In genomic region chr16:38197299-38197698, GRCm38 (mm10) we compare ENCODE assay signal across 8 mouse cellular contexts.
A peak's percentile ranks its signal among the peaks of the same experiment; 100 is the strongest.
DNase-seq lines count a peak whose midpoint lies in the region; ATAC-seq and TF ChIP-seq lines count a peak whose summit lies in the region.

No protein-coding gene starts in this region.

- no peak overlapping the region for H3K4me3 ChIP-seq in forebrain, embryonic 13.5 days
- no peak overlapping the region for H3K4me3 ChIP-seq in intestine, embryonic 16.5 days (ENCODE audit: low read length)
- no peak overlapping the region for H3K4me3 ChIP-seq in limb, embryonic 14.5 days (replicated peaks; ENCODE audit: low read length)
- no peak overlapping the region for H3K4me3 ChIP-seq in neural tube, embryonic 11.5 days (ENCODE audit: low read depth, low read length)

- peak; percentile 62 for ATAC-seq in forebrain, embryonic 13.5 days
- peak; percentile 56 for ATAC-seq in intestine, embryonic 16.5 days
- no peak for ATAC-seq in limb, embryonic 14.5 days (ENCODE audit: low FRiP score, low read depth)
- no peak for ATAC-seq in neural tube, embryonic 11.5 days (ENCODE audit: insufficient read depth, low FRiP score, low TSS enrichment)

- TF ChIP-seq POLR2A in limb, embryonic 14.5 days (IDR thresholded peaks at IDR 0.05; ENCODE audit: borderline replicate concordance, extremely low read depth, insufficient read depth, insufficient read length) = no peak

- H3K4me2 ChIP-seq in forebrain, embryonic 13.5 days = no peak overlapping the region
- H3K4me2 ChIP-seq in intestine, embryonic 16.5 days (ENCODE audit: low read depth, low read length) = no peak overlapping the region
- H3K4me2 ChIP-seq in limb, embryonic 14.5 days (replicated peaks; ENCODE audit: low read depth, low read length, severe bottlenecking) = no peak overlapping the region
- no peak overlapping the region for H3K4me2 ChIP-seq in neural tube, embryonic 11.5 days (ENCODE audit: low read depth)

- H3K9me3 ChIP-seq in forebrain, embryonic 13.5 days (replicated peaks) = no peaks in the 10 kb centered on the region
- H3K9me3 ChIP-seq in intestine, embryonic 16.5 days (ENCODE audit: control insufficient read depth, low read length) = no peaks in the 10 kb centered on the region
- no peaks in the 10 kb centered on the region for H3K9me3 ChIP-seq in limb, embryonic 14.5 days (ENCODE audit: control insufficient read depth, low read length)
- no peaks in the 10 kb centered on the region for H3K9me3 ChIP-seq in neural tube, embryonic 11.5 days (ENCODE audit: control insufficient read depth, low read length)

- WGBS in forebrain, embryonic 13.5 days = 51% methylated on average over 4 of the region's 4 CpGs
- 58% methylated on average over 4 of the region's 4 CpGs for WGBS in intestine, embryonic 16.5 days
- WGBS in limb, embryonic 14.5 days = 59% methylated on average over 4 of the region's 4 CpGs
- 60% methylated on average over 4 of the region's 4 CpGs for WGBS in neural tube, embryonic 11.5 days

- H3K4me1 ChIP-seq in forebrain, embryonic 13.5 days = no peaks in the 10 kb centered on the region
- no peaks in the 10 kb centered on the region for H3K4me1 ChIP-seq in intestine, embryonic 16.5 days (ENCODE audit: control insufficient read depth, insufficient read depth, low read length)
- no peaks in the 10 kb centered on the region for H3K4me1 ChIP-seq in limb, embryonic 14.5 days (ENCODE audit: control insufficient read depth, insufficient read depth, low read length)
- H3K4me1 ChIP-seq in neural tube, embryonic 11.5 days (ENCODE audit: control insufficient read depth, insufficient read depth, low read length) = no peaks in the 10 kb centered on the region

- H3K36me3 ChIP-seq in forebrain, embryonic 13.5 days (ENCODE audit: poor library complexity, severe bottlenecking) = peaks cover 48% of the 10 kb centered on the region
- H3K36me3 ChIP-seq in intestine, embryonic 16.5 days (ENCODE audit: control insufficient read depth, insufficient read depth, low read length) = peaks cover 8% of the 10 kb centered on the region; the same call in 1 of the 2 replicates
- H3K36me3 ChIP-seq in limb, embryonic 14.5 days (ENCODE audit: control insufficient read depth, insufficient read depth, low read length) = peaks cover 53% of the 10 kb centered on the region
- peaks cover 8% of the 10 kb centered on the region; the same call in 1 of the 2 replicates for H3K36me3 ChIP-seq in neural tube, embryonic 11.5 days (ENCODE audit: control insufficient read depth, insufficient read depth, low read length)

- 0 out of 2 replicates have a peak overlapping the region, but pooled peaks have one; percentile 10 for H3K27ac ChIP-seq in forebrain, embryonic 13.5 days
- no peak overlapping the region for H3K27ac ChIP-seq in intestine, embryonic 16.5 days (ENCODE audit: low read length)
- no peak overlapping the region for H3K27ac ChIP-seq in limb, embryonic 14.5 days (replicated peaks; ENCODE audit: low read depth, low read length)
- no peak overlapping the region for H3K27ac ChIP-seq in neural tube, embryonic 11.5 days (ENCODE audit: low read depth, low read length)

- H3K9ac ChIP-seq in forebrain, embryonic 13.5 days = no peak overlapping the region
- H3K9ac ChIP-seq in intestine, embryonic 16.5 days (ENCODE audit: low read depth, low read length) = no peak overlapping the region
- H3K9ac ChIP-seq in limb, embryonic 14.5 days (ENCODE audit: low read depth, low read length, severe bottlenecking) = no peak overlapping the region
- H3K9ac ChIP-seq in neural tube, embryonic 11.5 days (ENCODE audit: low read length) = no peak overlapping the region

- no peaks in the 10 kb centered on the region for H3K27me3 ChIP-seq in forebrain, embryonic 13.5 days
- H3K27me3 ChIP-seq in intestine, embryonic 16.5 days (replicated peaks; ENCODE audit: control insufficient read depth, insufficient read depth, low read length) = no peaks in the 10 kb centered on the region
- no peaks in the 10 kb centered on the region for H3K27me3 ChIP-seq in limb, embryonic 14.5 days (ENCODE audit: control insufficient read depth, insufficient read depth, low read length)
- H3K27me3 ChIP-seq in neural tube, embryonic 11.5 days (ENCODE audit: control insufficient read depth, insufficient read depth, low read length) = no peaks in the 10 kb centered on the region

- DNase-seq in testis, postnatal 10 days (ENCODE audit: low spot score) = peak; percentile 71
- no peak for DNase-seq in testis, postnatal 14 days (ENCODE audit: low spot score)
- DNase-seq in brain, embryonic 18.5 days (ENCODE audit: low read depth, low spot score) = peak; percentile 51
- DNase-seq in limb, embryonic 14.5 days (ENCODE audit: low spot score) = peak; percentile 79
- peak; percentile 24 for DNase-seq in neural tube, embryonic 11.5 days (ENCODE audit: low spot score)
- DNase-seq in thymus, postnatal 14 days = peak; percentile 82

Comparison
In these comparisons a context has a peak if more than half of its experiments do, and no peak if none do; other contexts are left out.
1. ATAC-seq: peak in forebrain, embryonic 13.5 days (single experiment) and intestine, embryonic 16.5 days (single experiment); none in limb, embryonic 14.5 days (single experiment) and neural tube, embryonic 11.5 days (single experiment).